Mouse (Mus musculus): Measurements from ENCODE around the gene Ube2n. TPM values are rescaled to one million over a fixed set of nuclear protein-coding genes. Genes with fewer than 3 reads are reported as not detected.

Gene Ube2n
- polyA plus RNA-seq, 1 experiment from 2014 or later = 327 TPM

DNA sequence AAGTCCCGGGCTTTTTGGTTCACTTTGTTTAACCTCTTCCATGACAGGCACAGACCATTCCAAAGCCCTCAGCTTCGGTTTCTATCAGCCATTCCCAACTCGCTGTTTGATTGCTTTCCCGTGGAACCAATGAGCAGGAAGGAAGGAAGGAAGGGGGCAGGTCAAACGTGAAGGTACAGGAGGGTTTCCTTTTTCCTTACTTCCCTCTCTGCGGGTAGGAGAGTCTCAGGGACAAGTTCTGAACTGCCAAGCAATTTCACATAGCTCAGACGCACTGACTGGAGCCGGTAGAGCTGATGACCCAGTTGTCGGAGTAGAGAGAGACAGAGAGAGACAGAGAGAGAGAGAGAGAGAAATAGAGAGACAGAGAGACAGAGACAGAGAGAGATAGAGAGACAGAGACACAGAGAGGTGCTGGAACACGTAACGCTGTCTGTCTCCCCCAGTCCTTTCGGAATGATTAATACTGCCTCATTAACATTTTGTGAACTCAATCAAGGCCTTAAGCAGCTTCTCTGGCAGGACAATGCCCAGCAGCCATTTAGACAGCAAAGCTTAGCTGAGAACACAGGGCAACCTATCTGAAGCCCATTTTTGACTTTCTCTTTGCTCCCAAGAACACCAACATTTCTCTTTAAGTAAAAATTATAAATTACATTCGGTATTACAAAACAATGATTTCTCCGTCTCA lies 62.1 kb downstream of the Ube2n start:
- no peaks in the 10 kb centered on the region for H3K9me3 ChIP-seq
- WGBS = 55% methylated on average over 14 of the region's 14 CpGs
- H3K36me3 ChIP-seq = no peaks in the 10 kb centered on the region
- no peak for ATAC-seq (ENCODE audit: insufficient number of reproducible peaks, insufficient read depth, low FRiP score, low TSS enrichment, low read depth)
- H3K4me1 ChIP-seq = 0 out of 2 replicates have a peak, but pooled peaks cover 8% of the 10 kb centered on the region
- no peak overlapping the region for H3K9ac ChIP-seq
- no peak overlapping the region for H3K4me2 ChIP-seq
- no peak overlapping the region for H3K4me3 ChIP-seq
- no peaks in the 10 kb centered on the region for H3K27me3 ChIP-seq
- no peak overlapping the region for H3K27ac ChIP-seq

DNA sequence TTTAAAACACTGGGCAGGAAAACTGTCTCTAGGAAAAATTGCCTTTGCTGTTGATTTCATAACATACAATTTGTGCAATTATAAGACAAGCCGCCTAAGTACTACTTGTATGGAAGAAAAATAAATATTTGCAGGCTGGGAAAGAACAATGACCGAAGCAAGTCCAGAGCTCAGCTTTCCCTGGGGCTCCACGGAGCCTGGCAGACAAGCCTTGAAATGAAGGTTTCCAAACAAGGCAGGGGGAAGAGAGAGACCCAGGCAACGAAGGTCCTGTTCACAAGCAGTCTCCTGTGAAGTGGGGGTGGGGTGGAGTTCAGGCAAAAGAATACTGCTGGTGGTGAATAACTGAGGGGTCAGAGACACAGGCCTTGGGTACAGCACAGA lies 62.6 kb downstream of the Ube2n start:
- no peaks in the 10 kb centered on the region for H3K9me3 ChIP-seq
- ATAC-seq (ENCODE audit: insufficient number of reproducible peaks, insufficient read depth, low FRiP score, low TSS enrichment, low read depth) = no peak
- H3K36me3 ChIP-seq = no peaks in the 10 kb centered on the region
- 30% methylated on average over 4 of the region's 4 CpGs for WGBS
- 0 out of 2 replicates have a peak, but pooled peaks cover 8% of the 10 kb centered on the region for H3K4me1 ChIP-seq
- H3K27ac ChIP-seq = peak overlapping the region; percentile 4; the same call in 1 of the 2 replicates
- H3K27me3 ChIP-seq = no peaks in the 10 kb centered on the region
- H3K4me3 ChIP-seq = no peak overlapping the region
- H3K4me2 ChIP-seq = no peak overlapping the region
- H3K9ac ChIP-seq = no peak overlapping the region

DNA sequence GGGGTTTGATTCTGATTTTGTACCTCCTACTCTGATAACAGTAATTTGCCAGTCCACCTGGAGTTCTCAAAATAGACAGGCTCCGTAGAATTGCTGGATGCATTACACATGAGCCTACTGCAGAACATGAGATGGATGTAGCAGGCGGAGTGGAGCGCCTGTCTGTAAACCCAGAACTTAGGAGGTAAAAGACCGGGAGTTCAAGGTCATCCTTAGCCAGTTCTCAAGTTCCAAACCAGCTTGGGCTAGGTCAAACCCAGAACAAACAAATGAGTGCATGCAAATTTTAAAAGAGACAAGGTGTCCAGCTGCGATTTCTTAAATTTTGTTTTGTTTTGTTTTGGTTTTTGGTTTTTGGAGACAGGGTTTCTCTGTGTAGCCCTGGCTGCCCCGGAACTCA lies 70.6 kb downstream of the Ube2n start:
- no peak for ATAC-seq (ENCODE audit: insufficient number of reproducible peaks, insufficient read depth, low FRiP score, low TSS enrichment, low read depth)
- H3K36me3 ChIP-seq = no peaks in the 10 kb centered on the region
- WGBS = 82% methylated on average over 6 of the region's 6 CpGs

DNA sequence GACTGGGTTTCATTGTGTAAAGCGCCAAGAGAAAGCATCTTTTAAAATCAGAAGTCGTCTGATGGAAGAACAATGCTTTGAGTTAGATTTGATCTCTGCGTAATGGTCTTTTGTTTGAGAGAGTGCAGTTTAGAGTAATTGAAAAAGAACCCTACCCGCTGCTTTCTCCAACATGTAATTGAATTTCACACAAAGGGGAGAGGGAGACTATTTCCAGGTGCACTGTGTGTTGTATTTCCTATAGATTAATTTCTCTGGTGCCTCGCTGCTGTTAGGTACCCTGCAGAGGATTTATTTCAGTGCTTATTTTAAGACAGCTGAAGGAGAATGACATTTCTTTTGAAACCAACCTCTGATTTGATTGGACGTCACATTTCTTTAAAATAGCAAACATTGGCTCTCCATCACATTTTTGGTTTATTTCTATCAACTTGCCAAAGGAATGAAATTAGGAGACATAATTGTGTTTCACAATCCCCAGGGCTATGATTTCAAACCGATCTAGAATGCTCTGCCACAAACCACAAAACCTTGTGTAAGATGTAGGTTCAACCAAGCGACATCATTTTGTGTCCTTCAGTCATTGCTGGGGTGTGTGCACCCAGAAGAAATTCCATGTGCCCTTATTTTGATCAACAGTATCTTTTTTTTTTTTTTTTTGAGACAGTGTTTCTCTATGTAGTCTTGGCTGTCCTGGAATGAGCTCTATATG lies 72.7 kb downstream of the Ube2n start:
- WGBS = 43% methylated on average over 8 of the region's 8 CpGs
- H3K4me3 ChIP-seq = no peak overlapping the region
- H3K9ac ChIP-seq = no peak overlapping the region
- H3K27me3 ChIP-seq = no peaks in the 10 kb centered on the region
- H3K4me2 ChIP-seq = no peak overlapping the region
- no peaks in the 10 kb centered on the region for H3K4me1 ChIP-seq
- H3K36me3 ChIP-seq = no peaks in the 10 kb centered on the region
- ATAC-seq (ENCODE audit: insufficient number of reproducible peaks, insufficient read depth, low FRiP score, low TSS enrichment, low read depth) = no peak
- H3K9me3 ChIP-seq = no peaks in the 10 kb centered on the region
- no peak overlapping the region for H3K27ac ChIP-seq

More for the DNA sequence above, 70.6 kb downstream of the Ube2n start:
- H3K27ac ChIP-seq = no peak overlapping the region
- H3K4me3 ChIP-seq = no peak overlapping the region
- H3K9me3 ChIP-seq = no peaks in the 10 kb centered on the region
- H3K4me2 ChIP-seq = no peak overlapping the region
- H3K9ac ChIP-seq = no peak overlapping the region
- H3K4me1 ChIP-seq = no peaks in the 10 kb centered on the region
- no peaks in the 10 kb centered on the region for H3K27me3 ChIP-seq

DNA sequence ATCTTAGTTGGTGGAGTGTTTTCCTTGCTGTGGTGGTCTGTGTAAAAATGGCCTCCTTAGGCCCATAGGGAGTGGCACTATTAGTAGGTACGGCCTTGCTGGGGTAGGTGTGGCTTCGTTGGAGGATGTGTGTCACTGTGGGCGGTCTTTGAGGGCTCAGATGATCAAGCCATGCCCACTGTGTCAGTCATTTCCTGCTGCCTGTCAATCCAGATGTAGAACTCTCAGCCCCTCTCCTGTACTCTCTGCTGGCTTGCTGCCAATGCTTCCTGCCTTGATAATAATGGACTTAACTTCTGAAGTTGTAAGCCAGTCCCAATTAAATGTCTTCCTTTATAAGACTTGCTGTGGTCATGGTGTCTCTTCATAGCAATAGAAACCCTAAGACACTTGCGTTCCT lies 74.3 kb downstream of the Ube2n start:
- WGBS = 91% methylated on average over 4 of the region's 4 CpGs
- ATAC-seq (ENCODE audit: insufficient number of reproducible peaks, insufficient read depth, low FRiP score, low TSS enrichment, low read depth) = no peak
- no peak overlapping the region for H3K4me2 ChIP-seq
- H3K27ac ChIP-seq = no peak overlapping the region
- H3K4me3 ChIP-seq = no peak overlapping the region
- no peaks in the 10 kb centered on the region for H3K36me3 ChIP-seq
- H3K27me3 ChIP-seq = no peaks in the 10 kb centered on the region
- no peak overlapping the region for H3K9ac ChIP-seq
- no peaks in the 10 kb centered on the region for H3K9me3 ChIP-seq
- no peaks in the 10 kb centered on the region for H3K4me1 ChIP-seq

DNA sequence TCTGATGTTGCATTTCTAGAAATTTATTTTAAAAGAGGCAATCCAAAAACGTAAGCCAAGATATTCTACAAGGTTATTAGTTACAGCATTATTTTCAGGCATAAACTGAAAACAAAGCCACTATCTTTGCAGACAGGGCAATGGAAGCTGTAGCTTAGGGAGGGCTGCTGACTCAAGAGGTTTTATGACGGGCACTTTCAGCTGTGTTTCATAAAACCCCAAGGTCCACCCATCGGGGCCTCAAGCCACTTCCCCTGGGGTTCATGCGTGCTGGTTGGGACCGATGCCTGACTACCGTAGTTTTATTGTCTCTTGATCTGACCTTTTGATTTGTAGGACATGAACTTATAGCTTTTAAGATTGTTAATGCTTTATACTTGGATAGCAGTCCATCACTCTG lies 75.3 kb downstream of the Ube2n start:
- Histone ChIP-seq H3K9ac (no peak overlapping the region), H3K4me2 (no peak overlapping the region), H3K4me1 (no peaks in the 10 kb centered on the region), H3K27me3 (0 out of 2 replicates have a peak, but pooled peaks cover 2% of the 10 kb centered on the region), H3K4me3 (no peak overlapping the region), H3K36me3 (no peaks in the 10 kb centered on the region), H3K27ac (no peak overlapping the region), H3K9me3 (no peaks in the 10 kb centered on the region)
- no peak for ATAC-seq (ENCODE audit: insufficient number of reproducible peaks, insufficient read depth, low FRiP score, low TSS enrichment, low read depth)
- WGBS = 80% methylated on average over 6 of the region's 6 CpGs

DNA sequence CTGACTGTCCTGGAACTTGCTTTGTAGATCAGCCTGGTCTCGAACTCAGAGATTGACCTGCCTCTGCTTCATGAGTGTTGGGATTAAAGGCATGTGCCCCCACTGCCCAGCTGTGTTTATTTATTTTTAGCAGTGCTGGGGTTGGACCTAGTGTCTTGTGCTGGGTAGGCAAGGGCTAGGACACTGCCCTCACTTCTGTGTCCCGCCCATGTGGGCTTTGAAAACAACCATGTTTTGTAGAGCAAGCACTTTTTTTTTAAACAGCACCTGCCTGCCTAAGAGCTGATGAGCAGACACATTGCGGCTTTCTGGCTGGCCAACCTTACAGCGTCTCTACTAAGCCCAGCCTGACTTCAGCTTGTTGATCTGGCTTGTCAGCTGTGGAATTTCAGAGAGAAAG lies 76.3 kb downstream of the Ube2n start:
- no peaks in the 10 kb centered on the region for H3K4me1 ChIP-seq
- H3K9me3 ChIP-seq = no peaks in the 10 kb centered on the region
- no peak overlapping the region for H3K4me2 ChIP-seq
- H3K4me3 ChIP-seq = no peak overlapping the region
- no peaks in the 10 kb centered on the region for H3K36me3 ChIP-seq
- 83% methylated on average over 4 of the region's 4 CpGs for WGBS
- no peak for ATAC-seq (ENCODE audit: insufficient number of reproducible peaks, insufficient read depth, low FRiP score, low TSS enrichment, low read depth)
- peaks cover 12% of the 10 kb centered on the region; the same call in 1 of the 2 replicates for H3K27me3 ChIP-seq
- H3K27ac ChIP-seq = no peak overlapping the region
- no peak overlapping the region for H3K9ac ChIP-seq

DNA sequence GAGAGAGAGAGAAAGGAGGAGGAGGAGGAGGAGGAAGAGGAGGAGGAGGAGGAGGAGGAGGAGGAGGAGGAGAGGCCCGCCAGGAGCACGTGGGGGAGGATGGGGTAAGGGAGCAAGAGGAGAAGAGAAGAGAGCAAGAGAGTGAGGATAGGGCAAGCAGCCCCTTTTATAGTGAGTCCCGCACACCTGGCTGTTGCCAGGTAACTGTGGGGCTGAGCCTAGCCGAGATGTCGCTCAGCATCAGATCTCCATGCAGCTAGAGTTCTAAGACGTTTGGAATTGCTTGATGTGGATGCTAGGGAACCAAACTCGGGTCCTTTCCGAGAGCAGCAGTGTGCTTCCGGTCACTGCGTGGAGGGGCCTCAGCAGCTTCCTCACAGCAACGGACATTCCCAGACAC lies 79.5 kb downstream of the Ube2n start:
- Histone ChIP-seq H3K27ac (no peak overlapping the region), H3K4me2 (no peak overlapping the region), H3K9ac (no peak overlapping the region), H3K36me3 (no peaks in the 10 kb centered on the region), H3K9me3 (no peaks in the 10 kb centered on the region), H3K4me1 (no peaks in the 10 kb centered on the region), H3K27me3 (peaks cover 13% of the 10 kb centered on the region; the same call in 1 of the 2 replicates), H3K4me3 (no peak overlapping the region)
- no peak for ATAC-seq (ENCODE audit: insufficient number of reproducible peaks, insufficient read depth, low FRiP score, low TSS enrichment, low read depth)
- 45% methylated on average over 11 of the region's 11 CpGs for WGBS

Small RNA genes within 50 kb of the gene (microRNA-seq; reads per million reads assigned to microRNA genes)
- 12.0 reads per million, percentile 29 among the genes with 10 or more reads in this experiment for gene Mir3058

Other genes with a start within 250 kb of the Ube2n start
- gene Cradd, start 191.0 kb upstream of the Ube2n start, polyA plus RNA-seq (2015; fragmentation: Nextera tagmentation; extraction: Ambion mirVana) = 10.4 and 10.7 TPM in 2 replicates
- 56.2 and 69.9 TPM in 2 replicates for gene Socs2, start 98.0 kb upstream of the Ube2n start, polyA plus RNA-seq (2015; fragmentation: Nextera tagmentation; extraction: Ambion mirVana)
- 316 and 339 TPM in 2 replicates for gene Mrpl42, start 13.2 kb upstream of the Ube2n start, polyA plus RNA-seq (2015; fragmentation: Nextera tagmentation; extraction: Ambion mirVana)
- 84.9 and 85.7 TPM in 2 replicates for gene Nudt4, start 49.0 kb downstream of the Ube2n start, polyA plus RNA-seq (2015; fragmentation: Nextera tagmentation; extraction: Ambion mirVana)
- gene Anapc15-ps, start 158.3 kb downstream of the Ube2n start, polyA plus RNA-seq (2015; fragmentation: Nextera tagmentation; extraction: Ambion mirVana) = not detected in 2 replicates

Measured in embryonic facial prominence, embryonic 13.5 days (tissue).